Mouse (Mus musculus) macrophage (primary cell): ENCODE data around the gene Gm49337. TPM values are rescaled to one million over a fixed set of nuclear protein-coding genes. Genes with fewer than 3 reads are reported as not detected.
"Not testable (repeated sequence)": the region's sequence is repeated elsewhere in the genome, so short reads cannot be mapped to it uniquely, and the experiment has no call there.

Experiments
- H3K27ac ChIP-seq: fragments of 350-480 bp; formaldehyde crosslinking; 2 replicates; pipeline ENCODE4 v1.9.0; 2021
- H3K36me3 ChIP-seq: fragments of 350-480 bp; formaldehyde crosslinking; 2 replicates; pipeline ENCODE4 v1.9.0; 2021; ENCODE audit errors: inconsistent target
- H3K4me3 ChIP-seq: fragments of 350-480 bp; formaldehyde crosslinking; 2 replicates; pipeline ENCODE4 v1.9.0; 2021; ENCODE audit errors: inconsistent target
- H3K79me2 ChIP-seq: fragments of 350-480 bp; formaldehyde crosslinking; 2 replicates; pipeline ENCODE4 v1.9.0; 2021; ENCODE audit errors: inconsistent target
- WGBS: methylation state at CpG from one replicate; pipeline ENCODE4 v1.1.7; 2026; ENCODE audit warnings: inconsistent platforms; ENCODE audit not compliant: missing documents; 5-methylcytosine and 5-hydroxymethylcytosine counted together
- polyA plus RNA-seq: library from polyadenylated mRNA; stranded (reverse); fragments of 250-400 nt; gene quantifications from 3 replicates; pipeline ENCODE4 v1.2.4, GENCODE M21; 2018; ENCODE audit warnings: inconsistent platforms

The Gm49337 gene
- polyA plus RNA-seq, 1 experiment from 2014 or later: not detected

- Histone ChIP-seq H3K4me3 (no peak overlapping the region), H3K79me2 (no peaks in the 10 kb centered on the region), H3K27ac (no peak overlapping the region), H3K36me3 (no peaks in the 10 kb centered on the region)
- 95% methylated on average over 2 of the region's 2 CpGs for WGBS
These were observed 42.9 kb downstream of the Gm49337 start for GRCm38 (mm10) chr4:116215895-116216605.

- no peak overlapping the region for H3K27ac ChIP-seq
- H3K79me2 ChIP-seq: no peaks in the 10 kb centered on the region
- H3K36me3 ChIP-seq: no peaks in the 10 kb centered on the region
- 83% methylated on average over 2 of the region's 2 CpGs for WGBS
- no peak overlapping the region for H3K4me3 ChIP-seq
These were observed 43.9 kb downstream of the Gm49337 start for GRCm38 (mm10) chr4:116217046-116217445.

DNA sequence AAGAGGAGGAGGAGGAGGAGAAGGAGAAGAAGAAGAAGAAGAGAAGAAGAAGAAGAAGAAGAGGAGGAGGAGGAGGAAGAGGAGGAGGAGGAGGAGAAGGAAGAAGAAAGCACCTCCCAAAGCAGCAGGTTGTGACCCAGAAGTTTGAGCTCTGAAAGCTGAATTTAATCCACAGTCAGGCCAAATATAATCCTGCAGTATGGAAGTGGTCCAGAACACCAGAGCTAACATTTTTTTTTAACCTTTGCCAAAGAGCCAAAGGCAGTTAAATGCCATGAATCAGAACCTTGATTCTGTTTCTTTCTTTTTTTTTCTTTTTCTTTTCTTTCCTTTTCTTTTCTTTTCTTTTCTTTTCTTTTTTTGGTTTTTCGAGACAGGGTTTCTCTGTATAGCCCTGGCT is 44.5 kb downstream of the Gm49337 start:
- WGBS: 80% methylated on average over 1 of the region's 1 CpGs
- not testable (repeated sequence) for H3K79me2 ChIP-seq, H3K27ac ChIP-seq, H3K36me3 ChIP-seq, H3K4me3 ChIP-seq

GRCm38 (mm10) chr4:116219056-116219455 is 45.9 kb downstream of the Gm49337 start:
- Histone ChIP-seq H3K4me3 (no peak overlapping the region), H3K36me3 (no peaks in the 10 kb centered on the region), H3K79me2 (no peaks in the 10 kb centered on the region), H3K27ac (no peak overlapping the region)
- 100% methylated on average over 1 of the region's 1 CpGs for WGBS

GRCm38 (mm10) chr4:116220071-116220650 is 47.0 kb downstream of the Gm49337 start:
- 42% methylated on average over 6 of the region's 6 CpGs for WGBS
- Histone ChIP-seq H3K4me3 (peak overlapping the region; percentile 39), H3K36me3 (no peaks in the 10 kb centered on the region), H3K79me2 (no peaks in the 10 kb centered on the region), H3K27ac (peak overlapping the region; percentile 29)

DNA sequence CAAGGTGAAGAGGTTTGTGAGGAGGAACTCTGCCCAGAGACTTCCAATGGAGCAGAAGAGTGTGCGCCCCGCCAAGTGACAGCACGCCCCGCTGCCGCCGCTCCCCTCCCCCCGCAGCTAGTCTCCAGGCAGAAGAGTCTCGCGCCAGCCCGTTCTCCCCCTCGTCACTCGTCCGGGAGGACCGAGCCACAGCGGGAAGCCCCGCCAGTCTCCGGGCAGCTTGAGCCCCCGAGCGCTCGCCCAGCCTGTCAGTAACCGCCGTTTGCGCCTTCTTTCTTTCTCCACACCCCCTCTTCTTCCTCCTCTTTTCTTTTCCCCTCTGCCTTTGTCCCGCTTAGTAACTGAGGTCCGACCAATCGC is 47.6 kb downstream of the Gm49337 start:
- Histone ChIP-seq H3K4me3 (peak overlapping the region; percentile 39), H3K27ac (peak overlapping the region; percentile 29), H3K79me2 (no peaks in the 10 kb centered on the region), H3K36me3 (no peaks in the 10 kb centered on the region)
- 1% methylated on average over 26 of the region's 26 CpGs for WGBS

- Histone ChIP-seq H3K36me3 (no peaks in the 10 kb centered on the region), H3K4me3 (peak within 1 kb of the TSS; percentile 94), H3K79me2 (no peaks in the 10 kb centered on the region), H3K27ac (peak within 1 kb of the TSS; percentile 87)
- WGBS: 1% methylated on average over 50 of the region's 53 CpGs
These were observed 48.1 kb downstream of the Gm49337 start, which contains the start of gene Pik3r3 for GRCm38 (mm10) chr4:116221140-116221851. TSS of gene Pik3r3 (plus strand) at chr4:116221618.

GRCm38 (mm10) chr4:116221996-116222842 is 49.0 kb downstream of the Gm49337 start:
- Histone ChIP-seq H3K36me3 (no peaks in the 10 kb centered on the region), H3K4me3 (peak overlapping the region; percentile 94), H3K27ac (no peak overlapping the region; the same call in 1 of the 2 replicates), H3K79me2 (no peaks in the 10 kb centered on the region)
- 4% methylated on average over 23 of the region's 23 CpGs for WGBS

DNA sequence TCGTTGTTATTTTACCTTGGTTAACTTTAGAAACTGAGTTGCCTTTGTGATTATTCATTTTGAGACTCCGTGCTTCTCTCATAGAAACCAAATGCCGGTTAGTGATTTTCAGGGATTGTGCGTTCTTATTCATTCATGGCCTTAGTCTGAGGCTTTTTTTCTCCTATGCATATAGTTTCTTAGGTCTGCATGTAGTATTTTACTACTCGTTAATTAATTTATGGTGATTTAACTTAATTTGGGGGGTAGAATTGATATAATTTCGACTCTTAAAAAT is 49.6 kb downstream of the Gm49337 start:
- WGBS: 45% methylated on average over 6 of the region's 6 CpGs
- no peaks in the 10 kb centered on the region for H3K36me3 ChIP-seq
- no peak overlapping the region for H3K4me3 ChIP-seq
- no peaks in the 10 kb centered on the region for H3K79me2 ChIP-seq
- no peak overlapping the region for H3K27ac ChIP-seq

DNA sequence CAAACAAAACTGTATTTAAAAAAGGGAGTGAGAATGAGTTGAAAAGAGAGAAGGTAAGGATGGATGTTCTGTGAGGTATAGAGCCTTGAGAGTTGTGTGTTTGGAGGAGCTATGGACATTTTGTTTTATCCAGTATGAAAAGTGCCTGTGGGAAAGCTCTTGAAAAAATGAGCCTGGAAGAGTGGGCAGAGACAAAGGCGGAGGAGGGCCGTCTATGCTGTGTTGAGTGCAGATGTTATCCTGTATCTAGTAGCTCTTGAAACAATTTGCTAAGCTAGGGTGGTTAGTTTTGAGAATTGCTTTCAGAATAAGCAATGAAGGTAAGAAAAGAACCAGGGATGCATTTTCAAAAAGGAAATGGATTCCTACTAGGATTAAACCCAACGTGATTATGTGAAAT is 70.2 kb downstream of the Gm49337 start:
- 88% methylated on average over 3 of the region's 3 CpGs for WGBS
- no peak overlapping the region for H3K27ac ChIP-seq

DNA sequence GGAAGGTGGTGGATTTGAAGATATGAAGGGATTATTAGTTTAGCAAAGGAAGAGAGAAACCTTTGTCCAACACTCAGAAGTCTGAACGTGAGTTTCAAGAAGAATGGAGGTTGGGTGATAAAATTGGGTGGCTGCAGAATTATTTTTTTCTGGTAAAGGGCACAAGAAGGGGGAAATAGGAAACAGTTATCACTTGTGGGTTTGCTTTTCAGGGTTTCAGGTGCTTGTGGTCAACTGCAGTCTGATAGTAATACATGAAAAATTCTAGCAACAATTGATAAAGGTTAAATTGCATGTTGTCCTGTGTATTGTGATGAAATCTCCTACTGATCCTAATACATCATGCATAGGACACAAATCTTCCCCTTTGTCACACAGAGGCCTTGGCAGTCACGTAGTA is 71.1 kb downstream of the Gm49337 start:
- Histone ChIP-seq H3K27ac (no peak overlapping the region), H3K79me2 (no peaks in the 10 kb centered on the region), H3K36me3 (no peaks in the 10 kb centered on the region), H3K4me3 (no peak overlapping the region)
- WGBS: 64% methylated on average over 2 of the region's 2 CpGs

More for the DNA sequence above, 70.2 kb downstream of the Gm49337 start:
- no peak overlapping the region for H3K4me3 ChIP-seq
- no peaks in the 10 kb centered on the region for H3K79me2 ChIP-seq
- H3K36me3 ChIP-seq: no peaks in the 10 kb centered on the region

DNA sequence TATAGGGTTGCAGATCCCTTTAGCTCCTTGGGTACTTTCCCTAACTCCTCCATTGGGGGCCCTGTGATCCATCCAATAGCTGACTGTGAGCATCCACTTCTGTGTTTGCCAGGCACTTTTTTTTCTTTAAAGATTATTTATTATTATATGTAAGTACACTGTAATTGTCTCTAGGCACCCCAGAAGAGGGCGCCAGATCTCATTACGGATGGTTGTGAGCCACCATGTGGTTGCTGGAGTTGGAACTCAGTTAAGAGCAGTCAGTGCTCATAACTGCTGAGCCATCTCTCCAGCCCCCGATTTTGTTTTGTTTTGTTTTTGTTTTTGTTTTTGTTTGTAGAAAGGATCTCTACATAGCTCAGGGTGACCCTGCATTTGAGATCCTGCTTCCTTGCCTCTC is 72.7 kb downstream of the Gm49337 start:
- H3K36me3 ChIP-seq, H3K4me3 ChIP-seq, H3K79me2 ChIP-seq, H3K27ac ChIP-seq: not testable (repeated sequence)
- WGBS: 7% methylated on average over 3 of the region's 3 CpGs

DNA sequence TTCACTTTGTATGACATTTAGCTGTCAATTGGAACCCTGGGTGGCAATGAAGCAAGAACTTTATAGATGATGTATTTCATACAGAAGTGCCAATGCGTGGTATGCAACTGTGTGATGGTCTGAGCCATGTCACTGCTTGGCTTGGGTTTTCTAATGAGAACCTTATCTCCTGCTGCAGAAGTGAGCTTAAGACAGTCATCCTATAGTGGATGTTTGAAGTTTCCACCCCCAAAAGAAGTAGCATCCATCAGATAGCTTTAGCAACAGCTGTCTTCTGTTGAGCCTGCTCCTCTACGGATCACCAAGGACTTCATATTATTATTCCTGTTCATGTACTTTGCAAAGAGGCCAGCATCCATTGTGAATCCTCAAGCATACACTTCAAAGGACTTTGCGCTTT is 76.8 kb downstream of the Gm49337 start:
- 95% methylated on average over 3 of the region's 3 CpGs for WGBS
- H3K4me3 ChIP-seq: no peak overlapping the region
- no peak overlapping the region for H3K27ac ChIP-seq
- no peaks in the 10 kb centered on the region for H3K36me3 ChIP-seq
- H3K79me2 ChIP-seq: no peaks in the 10 kb centered on the region

DNA sequence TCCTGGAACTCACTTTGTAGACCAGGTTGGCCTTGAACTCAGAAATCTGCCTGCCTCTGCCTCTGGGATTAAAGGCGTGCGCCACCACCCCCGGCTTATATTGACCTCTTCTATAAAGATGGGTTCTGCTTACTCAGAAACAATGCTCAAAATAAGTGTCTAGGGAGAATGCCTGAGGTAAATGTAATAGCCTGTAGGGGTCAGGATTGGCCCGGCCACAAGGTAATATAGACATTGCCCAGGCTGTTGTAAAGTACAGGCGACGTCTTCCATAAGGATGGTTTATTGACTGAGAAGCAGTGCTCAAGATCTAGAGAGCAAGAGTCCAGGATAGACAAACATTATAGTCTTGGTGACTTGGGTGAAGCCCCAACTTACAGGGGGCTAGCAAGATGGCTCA is 95.0 kb downstream of the Gm49337 start:
- H3K27ac ChIP-seq: no peak overlapping the region
- H3K79me2 ChIP-seq: no peaks in the 10 kb centered on the region
- 96% methylated on average over 6 of the region's 6 CpGs for WGBS
- no peak overlapping the region for H3K4me3 ChIP-seq
- H3K36me3 ChIP-seq: no peaks in the 10 kb centered on the region

DNA sequence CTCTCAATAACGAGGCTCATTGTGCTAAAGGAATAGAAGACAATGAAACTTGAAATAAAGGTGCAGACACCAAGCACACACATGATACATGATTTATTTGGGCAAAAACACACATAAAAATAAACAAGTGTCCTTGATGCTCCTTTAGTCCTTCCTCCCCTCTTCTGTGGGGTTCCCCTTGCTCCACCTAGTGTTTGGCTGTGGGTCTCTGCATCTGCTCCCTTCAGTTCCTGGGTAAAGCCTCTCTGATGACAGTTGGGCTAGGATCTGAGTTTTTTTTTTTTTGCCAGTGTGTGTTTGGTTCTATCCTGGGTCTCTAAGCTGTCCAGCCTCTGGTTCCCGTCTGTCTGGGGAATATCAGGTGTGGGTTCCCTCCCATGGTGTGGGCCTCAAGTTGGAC is 109.0 kb downstream of the Gm49337 start:
- no peaks in the 10 kb centered on the region for H3K79me2 ChIP-seq
- H3K36me3 ChIP-seq: no peaks in the 10 kb centered on the region
- WGBS: 66% methylated on average over 2 of the region's 2 CpGs
- H3K4me3 ChIP-seq: no peak overlapping the region
- no peak overlapping the region for H3K27ac ChIP-seq
